Mouse (Mus musculus): ENCODE measurements around the gene Mgea5.
"Not testable (repeated sequence)": the region's sequence is repeated elsewhere in the genome, so short reads cannot be mapped to it uniquely, and the experiment has no call there.

Gene Mgea5

GRCm38 (mm10) chr19:45783181-45783932, at the start of gene Mgea5:
TSS of gene Mgea5 (minus strand) at chr19:45783837.
- peak; percentile 98 for DNase-seq (ENCODE audit: low spot score)

- DNase-seq (ENCODE audit: low spot score) = no peak
These were observed 47.0 kb upstream of the Mgea5 start for GRCm38 (mm10) chr19:45830679-45831078.

- no peak for DNase-seq (ENCODE audit: low spot score)
These were observed 44.1 kb upstream of the Mgea5 start for GRCm38 (mm10) chr19:45827736-45828135.

- DNase-seq (ENCODE audit: low spot score) = no peak
These were observed 43.5 kb upstream of the Mgea5 start for GRCm38 (mm10) chr19:45827125-45827524.

GRCm38 (mm10) chr19:45826146-45826545, 42.5 kb upstream of the Mgea5 start:
- no peak for DNase-seq (ENCODE audit: low spot score)

GRCm38 (mm10) chr19:45821832-45822231, 38.2 kb upstream of the Mgea5 start:
- DNase-seq (ENCODE audit: low spot score) = no peak

- no peak for DNase-seq (ENCODE audit: low spot score)
These were observed 34.3 kb upstream of the Mgea5 start for GRCm38 (mm10) chr19:45817816-45818490.

GRCm38 (mm10) chr19:45816727-45817126, 33.1 kb upstream of the Mgea5 start:
- no peak for DNase-seq (ENCODE audit: low spot score)

GRCm38 (mm10) chr19:45815831-45816405, 32.3 kb upstream of the Mgea5 start, which contains the start of gene Kcnip2:
TSS of gene Kcnip2 (minus strand) at chr19:45816061.
- no peak for DNase-seq (ENCODE audit: low spot score)

- no peak for DNase-seq (ENCODE audit: low spot score)
These were observed 31.5 kb upstream of the Mgea5 start for GRCm38 (mm10) chr19:45815170-45815569.

GRCm38 (mm10) chr19:45813801-45814200, 30.2 kb upstream of the Mgea5 start:
- no peak for DNase-seq (ENCODE audit: low spot score)

- peak; percentile 85 for DNase-seq (ENCODE audit: low spot score)
These were observed 29.6 kb upstream of the Mgea5 start for GRCm38 (mm10) chr19:45813263-45813662.

GRCm38 (mm10) chr19:45812673-45813252, 29.1 kb upstream of the Mgea5 start:
- DNase-seq (ENCODE audit: low spot score) = no peak

GRCm38 (mm10) chr19:45812115-45812514, 28.5 kb upstream of the Mgea5 start:
- peak; percentile 58 for DNase-seq (ENCODE audit: low spot score)

- DNase-seq (ENCODE audit: low spot score) = no peak
These were observed 27.5 kb upstream of the Mgea5 start for GRCm38 (mm10) chr19:45811028-45811674.

- DNase-seq (ENCODE audit: low spot score) = no peak
These were observed 24.1 kb upstream of the Mgea5 start for GRCm38 (mm10) chr19:45807732-45808131.

- not testable (repeated sequence) for DNase-seq (ENCODE audit: low spot score)
These were observed 22.2 kb upstream of the Mgea5 start for GRCm38 (mm10) chr19:45805817-45806216.

- no peak for DNase-seq (ENCODE audit: low spot score)
These were observed 21.1 kb upstream of the Mgea5 start for GRCm38 (mm10) chr19:45804593-45805368.

GRCm38 (mm10) chr19:45803408-45803807, 19.8 kb upstream of the Mgea5 start:
- DNase-seq (ENCODE audit: low spot score) = no peak

- no peak for DNase-seq (ENCODE audit: low spot score)
These were observed 19.1 kb upstream of the Mgea5 start for GRCm38 (mm10) chr19:45802702-45803101.

- no peak for DNase-seq (ENCODE audit: low spot score)
These were observed 13.2 kb upstream of the Mgea5 start for GRCm38 (mm10) chr19:45796879-45797278.

Measured in urinary bladder, postnatal 14 days (tissue).